Mouse (Mus musculus): ENCODE measurements around the gene Il4ra. TPM values are rescaled to one million over a fixed set of nuclear protein-coding genes. Genes with fewer than 3 reads are reported as not detected.

Il4ra gene
- polyA plus RNA-seq, 1 experiment from 2014 or later = 5.5 TPM

GRCm38 (mm10) chr7:125527186-125527585 lies 24.7 kb upstream of the Il4ra start:
- H3K27me3 ChIP-seq = no peaks in the 10 kb centered on the region
- H3K4me1 ChIP-seq (replicated peaks) = no peaks in the 10 kb centered on the region
- H3K9ac ChIP-seq = no peak overlapping the region
- no peak overlapping the region for H3K4me3 ChIP-seq
- H3K4me2 ChIP-seq = no peak overlapping the region
- 90% methylated on average over 6 of the region's 6 CpGs for WGBS
- H3K27ac ChIP-seq (replicated peaks) = no peak overlapping the region
- H3K36me3 ChIP-seq = no peaks in the 10 kb centered on the region
- H3K9me3 ChIP-seq = no peaks in the 10 kb centered on the region
- ATAC-seq (ENCODE audit: low read depth) = no peak

DNA sequence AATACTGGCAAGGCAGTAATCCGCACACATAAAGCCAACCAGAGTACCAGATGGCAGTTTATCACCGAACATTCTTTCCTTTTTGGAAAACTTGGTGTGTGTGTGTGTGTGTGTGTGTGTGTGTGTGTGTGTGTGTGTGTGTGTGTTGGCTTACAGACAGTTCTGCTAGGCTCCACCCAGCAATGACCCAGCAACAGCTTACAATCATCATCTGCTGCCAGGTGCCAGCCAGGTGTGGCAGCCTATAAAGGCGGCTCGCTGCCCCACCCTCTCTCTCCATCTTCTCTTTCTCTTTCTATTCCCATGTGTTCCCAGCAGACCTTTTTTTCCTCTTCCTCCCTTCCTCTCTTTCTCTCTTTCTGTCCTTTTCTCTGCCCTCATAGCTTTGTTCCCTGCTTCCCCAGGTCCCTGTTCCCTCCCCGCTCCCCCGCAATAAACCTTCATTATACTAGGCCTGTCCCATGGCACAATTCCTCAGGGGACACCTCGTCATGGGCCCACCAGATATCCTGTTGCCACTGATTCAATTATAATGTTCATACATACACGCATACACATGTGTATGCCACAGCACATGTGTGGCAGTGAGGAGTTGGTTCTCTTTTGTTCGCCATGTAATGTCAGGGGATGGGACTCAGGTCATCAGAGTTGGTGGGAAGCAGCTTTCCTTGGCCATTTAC lies 23.9 kb upstream of the Il4ra start:
- Histone ChIP-seq H3K4me3 (no peak overlapping the region), H3K27me3 (no peaks in the 10 kb centered on the region), H3K27ac (replicated peaks) (no peak overlapping the region), H3K9me3 (no peaks in the 10 kb centered on the region), H3K36me3 (no peaks in the 10 kb centered on the region), H3K9ac (no peak overlapping the region), H3K4me2 (no peak overlapping the region), H3K4me1 (replicated peaks) (no peaks in the 10 kb centered on the region)
- no peak for ATAC-seq (ENCODE audit: low read depth)
- WGBS = 94% methylated on average over 9 of the region's 9 CpGs

DNA sequence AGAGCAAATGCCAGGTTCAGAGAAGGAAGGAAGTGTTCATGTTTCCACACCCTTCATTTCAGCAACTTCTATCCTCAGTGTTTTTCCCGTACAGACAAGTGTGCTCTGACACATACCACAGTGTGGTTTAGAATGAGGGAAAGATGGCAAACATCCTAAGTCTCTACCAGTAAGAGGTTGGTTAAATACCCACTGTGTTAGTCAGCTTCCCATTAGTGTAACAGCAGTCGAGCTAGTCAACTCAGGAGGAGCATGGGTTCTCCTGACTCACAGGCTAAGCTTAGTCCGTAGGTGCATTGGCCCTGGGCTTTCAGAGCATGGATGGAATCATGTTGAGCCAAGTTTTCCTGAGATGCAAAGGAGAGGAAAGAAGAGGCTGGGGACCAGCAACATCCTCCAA lies 12.6 kb upstream of the Il4ra start:
- no peaks in the 10 kb centered on the region for H3K27me3 ChIP-seq
- no peak overlapping the region for H3K9ac ChIP-seq
- no peak overlapping the region for H3K27ac ChIP-seq (replicated peaks)
- no peak for ATAC-seq (ENCODE audit: low read depth)
- no peak overlapping the region for H3K4me2 ChIP-seq
- 91% methylated on average over 3 of the region's 3 CpGs for WGBS
- no peak overlapping the region for H3K4me3 ChIP-seq
- H3K4me1 ChIP-seq (replicated peaks) = no peaks in the 10 kb centered on the region
- no peaks in the 10 kb centered on the region for H3K36me3 ChIP-seq
- H3K9me3 ChIP-seq = no peaks in the 10 kb centered on the region

- no peak overlapping the region for H3K27ac ChIP-seq (replicated peaks)
- H3K9ac ChIP-seq = no peak overlapping the region
- no peaks in the 10 kb centered on the region for H3K36me3 ChIP-seq
- 84% methylated on average over 1 of the region's 1 CpGs for WGBS
- H3K9me3 ChIP-seq = no peaks in the 10 kb centered on the region
- no peak overlapping the region for H3K4me3 ChIP-seq
- H3K4me1 ChIP-seq (replicated peaks) = no peaks in the 10 kb centered on the region
- H3K27me3 ChIP-seq = no peaks in the 10 kb centered on the region
- no peak overlapping the region for H3K4me2 ChIP-seq
- ATAC-seq (ENCODE audit: low read depth) = no peak
These were observed 10.9 kb upstream of the Il4ra start for GRCm38 (mm10) chr7:125541026-125541425.

- ATAC-seq (ENCODE audit: low read depth) = no peak
- WGBS = 90% methylated on average over 2 of the region's 2 CpGs
- H3K27me3 ChIP-seq = no peaks in the 10 kb centered on the region
These were observed 10.1 kb upstream of the Il4ra start for GRCm38 (mm10) chr7:125541821-125542220.

DNA sequence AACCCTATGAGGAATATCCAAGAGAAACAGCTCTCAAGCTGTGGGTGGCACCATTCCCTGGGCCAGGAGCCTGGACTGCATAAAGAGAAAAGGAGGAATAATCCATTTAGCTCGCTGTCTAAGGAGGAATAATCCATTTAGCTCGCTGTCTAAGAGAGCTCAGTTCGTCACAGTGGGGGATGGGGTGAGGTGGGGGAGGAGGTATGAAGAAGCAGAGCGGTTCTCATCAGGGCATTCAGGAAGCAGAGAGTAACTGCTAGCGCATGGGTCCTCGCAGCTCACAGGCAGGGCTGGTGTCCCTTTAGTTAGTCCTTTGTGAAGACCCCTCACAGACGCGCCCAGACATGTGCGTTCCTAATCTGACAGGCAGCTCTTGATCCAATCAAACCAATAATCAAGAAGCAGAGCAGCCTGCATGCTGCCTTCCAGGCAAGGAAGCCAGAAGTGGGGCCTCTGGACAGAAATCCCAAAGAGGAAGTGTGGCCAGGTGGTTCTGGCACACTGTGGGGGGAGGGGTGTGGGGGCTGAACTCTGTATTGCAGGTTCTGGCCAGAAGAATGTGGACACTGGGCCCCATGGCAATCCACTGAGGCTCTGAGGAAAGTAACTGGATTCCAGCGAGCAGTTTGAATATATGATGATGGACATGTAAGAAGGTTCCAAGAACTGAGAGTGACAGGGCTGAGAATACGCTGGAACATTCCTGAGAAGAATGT lies 9.4 kb upstream of the Il4ra start:
- no peaks in the 10 kb centered on the region for H3K4me1 ChIP-seq (replicated peaks)
- H3K4me2 ChIP-seq = no peak overlapping the region
- no peak overlapping the region for H3K4me3 ChIP-seq
- H3K9me3 ChIP-seq = no peaks in the 10 kb centered on the region
- H3K36me3 ChIP-seq = no peaks in the 10 kb centered on the region
- no peak for ATAC-seq (ENCODE audit: low read depth)
- no peak overlapping the region for H3K27ac ChIP-seq (replicated peaks)
- WGBS = 69% methylated on average over 11 of the region's 11 CpGs
- no peaks in the 10 kb centered on the region for H3K27me3 ChIP-seq
- H3K9ac ChIP-seq = no peak overlapping the region

More at GRCm38 (mm10) chr7:125541821-125542220, 10.1 kb upstream of the Il4ra start:
- Histone ChIP-seq H3K36me3 (no peaks in the 10 kb centered on the region), H3K4me1 (replicated peaks) (no peaks in the 10 kb centered on the region), H3K9ac (no peak overlapping the region), H3K27ac (replicated peaks) (no peak overlapping the region), H3K4me2 (no peak overlapping the region), H3K4me3 (no peak overlapping the region), H3K9me3 (no peaks in the 10 kb centered on the region)

GRCm38 (mm10) chr7:125543497-125543896 lies 8.4 kb upstream of the Il4ra start:
- Histone ChIP-seq H3K9me3 (no peaks in the 10 kb centered on the region), H3K4me2 (no peak overlapping the region), H3K27me3 (no peaks in the 10 kb centered on the region), H3K9ac (no peak overlapping the region), H3K36me3 (no peaks in the 10 kb centered on the region), H3K27ac (replicated peaks) (no peak overlapping the region), H3K4me3 (no peak overlapping the region), H3K4me1 (replicated peaks) (no peaks in the 10 kb centered on the region)
- ATAC-seq (ENCODE audit: low read depth) = no peak
- WGBS = 81% methylated on average over 3 of the region's 3 CpGs

DNA sequence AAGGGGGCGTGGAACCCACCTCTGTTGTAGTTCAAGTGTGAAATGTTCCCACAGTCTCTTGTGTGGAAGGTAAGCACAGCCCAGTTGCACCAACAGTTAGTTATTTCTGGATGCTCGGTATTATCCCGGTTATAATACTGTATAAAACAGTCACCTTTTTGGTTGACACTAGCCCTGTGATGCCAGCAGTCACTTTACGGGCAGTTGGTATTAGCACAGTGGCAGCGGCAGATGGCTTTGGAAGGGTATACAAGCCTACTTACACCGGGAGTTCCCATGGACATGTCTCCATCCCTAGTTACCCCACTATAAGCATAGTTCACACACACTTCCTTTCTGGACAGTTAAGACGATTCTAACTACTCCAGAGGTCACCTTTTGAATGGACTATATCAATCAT lies 6.6 kb upstream of the Il4ra start:
- H3K27me3 ChIP-seq = peaks cover 5% of the 10 kb centered on the region; the same call in 1 of the 2 replicates
- H3K36me3 ChIP-seq = no peaks in the 10 kb centered on the region
- 90% methylated on average over 7 of the region's 7 CpGs for whole genome bisulfite sequencing
- H3K9ac ChIP-seq = no peak overlapping the region
- H3K27ac ChIP-seq (replicated peaks) = no peak overlapping the region
- no peak overlapping the region for H3K4me3 ChIP-seq
- H3K4me1 ChIP-seq (replicated peaks) = no peaks in the 10 kb centered on the region
- ATAC-seq (ENCODE audit: low read depth) = no peak
- no peak overlapping the region for H3K4me2 ChIP-seq
- H3K9me3 ChIP-seq = no peaks in the 10 kb centered on the region

GRCm38 (mm10) chr7:125546727-125547126 lies 5.2 kb upstream of the Il4ra start:
- Histone ChIP-seq H3K9ac (no peak overlapping the region), H3K4me2 (no peak overlapping the region), H3K9me3 (no peaks in the 10 kb centered on the region), H3K36me3 (no peaks in the 10 kb centered on the region), H3K4me3 (no peak overlapping the region), H3K27me3 (peaks cover 17% of the 10 kb centered on the region), H3K27ac (replicated peaks) (no peak overlapping the region), H3K4me1 (replicated peaks) (peaks cover 7% of the 10 kb centered on the region)
- 89% methylated on average over 6 of the region's 6 CpGs for WGBS
- no peak for ATAC-seq (ENCODE audit: low read depth)

DNA sequence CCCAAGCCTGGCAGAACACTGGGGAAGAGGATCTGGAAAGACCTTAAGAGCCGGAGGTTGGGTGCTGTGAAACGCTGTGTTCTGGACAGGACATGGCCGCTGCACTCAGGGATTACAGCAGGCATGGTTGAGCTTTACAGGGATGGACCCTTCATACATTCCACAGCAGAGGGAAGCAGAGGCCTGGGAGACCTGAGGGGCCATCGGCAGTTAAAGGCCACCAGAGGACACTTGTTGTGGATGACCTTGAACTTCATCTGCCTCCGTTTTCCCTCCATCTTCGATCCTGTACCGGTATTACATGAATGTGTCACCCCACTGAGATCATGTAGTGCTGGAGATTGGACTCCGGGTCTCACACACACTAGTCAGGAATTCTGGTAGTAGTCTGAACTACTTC lies 2.0 kb upstream of the Il4ra start:
- Histone ChIP-seq H3K27ac (replicated peaks) (no peak overlapping the region), H3K4me1 (replicated peaks) (peaks cover 18% of the 10 kb centered on the region), H3K27me3 (peaks cover 32% of the 10 kb centered on the region), H3K4me3 (no peak overlapping the region), H3K9me3 (no peaks in the 10 kb centered on the region), H3K9ac (no peak overlapping the region), H3K4me2 (no peak overlapping the region), H3K36me3 (no peaks in the 10 kb centered on the region)
- WGBS = 82% methylated on average over 8 of the region's 8 CpGs
- no peak for ATAC-seq (ENCODE audit: low read depth)

GRCm38 (mm10) chr7:125550881-125551381 lies 989 bp upstream of the Il4ra start:
- Histone ChIP-seq H3K9ac (no peak overlapping the region), H3K4me2 (peak overlapping the region; percentile 97), H3K36me3 (no peaks in the 10 kb centered on the region), H3K9me3 (no peaks in the 10 kb centered on the region), H3K27ac (replicated peaks) (no peak overlapping the region), H3K4me1 (replicated peaks) (peaks cover 18% of the 10 kb centered on the region), H3K27me3 (peaks cover 32% of the 10 kb centered on the region), H3K4me3 (no peak overlapping the region)
- WGBS = 85% methylated on average over 6 of the region's 6 CpGs
- no peak for ATAC-seq (ENCODE audit: low read depth)

DNA sequence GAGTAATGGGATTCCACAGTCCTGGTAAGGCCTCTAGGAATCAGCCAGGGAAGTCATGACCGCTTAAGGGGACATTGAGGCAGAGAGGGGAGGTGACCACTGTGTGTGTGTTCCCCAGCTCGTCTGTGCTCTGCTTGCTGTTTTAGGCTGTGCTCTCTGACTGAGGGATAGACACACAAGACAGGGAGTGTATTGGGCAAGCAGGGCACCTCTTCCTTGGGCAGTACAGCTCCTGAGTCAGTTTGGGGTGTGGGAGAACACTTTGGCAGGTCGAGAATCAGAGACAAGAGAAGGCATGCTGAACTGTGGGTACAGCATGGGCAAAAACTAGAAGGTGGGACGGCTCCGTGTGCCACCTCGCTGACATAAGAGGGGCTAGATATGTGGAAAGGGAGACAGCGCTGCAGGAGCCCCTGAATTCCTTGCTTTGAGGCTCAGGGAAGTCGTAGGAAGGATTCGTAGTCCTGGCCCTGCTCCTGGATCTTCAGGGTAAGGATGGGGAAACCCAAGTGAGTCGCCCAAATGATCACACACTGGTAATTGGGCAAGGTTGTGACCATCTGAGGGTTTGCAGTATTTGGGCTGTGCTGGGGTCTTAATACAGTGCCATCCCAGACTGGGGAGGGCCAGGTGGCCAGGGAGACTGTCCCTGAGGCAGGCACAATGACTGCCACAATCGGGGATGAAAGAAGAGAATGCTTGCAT lies 1.1 kb downstream of the Il4ra start:
- peaks cover 32% of the 10 kb centered on the region for H3K27me3 ChIP-seq
- WGBS = 78% methylated on average over 11 of the region's 11 CpGs
- no peak overlapping the region for H3K9ac ChIP-seq
- peak overlapping the region; percentile 97 for H3K4me2 ChIP-seq
- no peaks in the 10 kb centered on the region for H3K9me3 ChIP-seq
- H3K4me3 ChIP-seq = peak overlapping the region; percentile 57
- no peak overlapping the region for H3K27ac ChIP-seq (replicated peaks)
- H3K4me1 ChIP-seq (replicated peaks) = peaks cover 18% of the 10 kb centered on the region
- no peaks in the 10 kb centered on the region for H3K36me3 ChIP-seq
- no peak for ATAC-seq (ENCODE audit: low read depth)
